Mouse (Mus musculus): Measurements from ENCODE around the gene Nutf2. TPM values are rescaled to one million over a fixed set of nuclear protein-coding genes. Genes with fewer than 3 reads are reported as not detected.

Gene Nutf2
- polyA plus RNA-seq, 1 experiment from 2014 or later, result 304 TPM

- Histone ChIP-seq H3K9ac (ENCODE audit: low read depth, low read length) (no peak overlapping the region), H3K4me3 (ENCODE audit: low read depth, low read length) (peak overlapping the region; percentile 32), H3K4me1 (replicated peaks; ENCODE audit: control insufficient read depth, insufficient read depth, low read length) (peaks cover 9% of the 10 kb centered on the region), H3K27me3 (replicated peaks; ENCODE audit: control insufficient read depth, insufficient read depth, low read length) (no peaks in the 10 kb centered on the region), H3K36me3 (ENCODE audit: control insufficient read depth, insufficient read depth, low read length) (peaks cover 26% of the 10 kb centered on the region), H3K4me2 (peak overlapping the region; percentile 56), H3K9me3 (ENCODE audit: control insufficient read depth, low read length) (no peaks in the 10 kb centered on the region), H3K27ac (ENCODE audit: low read depth, low read length) (no peak overlapping the region)
- WGBS, result 75% methylated on average over 7 of the region's 7 CpGs
- DNase-seq (ENCODE audit: low spot score) (no peak), ATAC-seq (replicated peaks; ENCODE audit: low FRiP score) (no peak)
Measured at GRCm38 (mm10) chr8:105850611-105851010, 9.8 kb upstream of the Nutf2 start.

- Histone ChIP-seq H3K4me3 (ENCODE audit: low read depth, low read length) (peak overlapping the region; percentile 87), H3K27ac (ENCODE audit: low read depth, low read length) (peak overlapping the region; percentile 79), H3K9ac (ENCODE audit: low read depth, low read length) (peak overlapping the region; percentile 77), H3K4me1 (replicated peaks; ENCODE audit: control insufficient read depth, insufficient read depth, low read length) (peaks cover 20% of the 10 kb centered on the region), H3K27me3 (replicated peaks; ENCODE audit: control insufficient read depth, insufficient read depth, low read length) (no peaks in the 10 kb centered on the region), H3K4me2 (peak overlapping the region; percentile 78), H3K36me3 (ENCODE audit: control insufficient read depth, insufficient read depth, low read length) (peaks cover 15% of the 10 kb centered on the region), H3K9me3 (ENCODE audit: control insufficient read depth, low read length) (no peaks in the 10 kb centered on the region)
- WGBS, result 0% methylated on average over 34 of the region's 34 CpGs
- DNase-seq (ENCODE audit: low spot score) (peak; percentile 82), ATAC-seq (replicated peaks; ENCODE audit: low FRiP score) (peak; percentile 81)
Measured at GRCm38 (mm10) chr8:105851651-105852143, 8.7 kb upstream of the Nutf2 start.

DNA sequence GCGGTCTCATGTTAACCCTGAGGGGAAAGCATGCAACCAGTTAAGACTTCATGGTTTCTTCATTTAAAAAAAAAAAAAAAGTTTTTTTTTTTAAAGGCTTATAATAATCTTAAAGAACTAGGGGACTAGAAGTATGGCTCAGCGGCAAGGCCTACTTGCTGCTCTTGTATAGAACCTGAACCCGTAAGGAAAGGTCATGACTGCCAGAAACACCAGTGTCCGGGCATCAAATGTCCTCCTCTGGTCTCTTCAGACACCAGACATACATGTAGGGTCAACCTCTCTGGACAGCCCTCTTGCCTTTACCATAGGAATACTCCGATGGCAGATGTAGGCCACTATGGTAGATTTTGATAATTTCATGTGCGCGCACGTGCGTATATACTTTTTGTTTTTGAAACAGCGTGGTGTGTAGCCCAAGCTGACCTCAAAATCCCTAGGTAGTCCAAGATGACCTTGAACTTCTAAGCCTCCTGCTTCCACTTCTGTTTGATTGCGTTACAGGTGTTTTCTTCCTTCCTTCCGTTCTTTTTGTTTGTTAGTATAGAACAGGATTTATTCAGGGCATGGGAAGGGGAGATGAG lies 8.1 kb upstream of the Nutf2 start:
- Histone ChIP-seq H3K4me1 (replicated peaks; ENCODE audit: control insufficient read depth, insufficient read depth, low read length) (peaks cover 23% of the 10 kb centered on the region), H3K9me3 (ENCODE audit: control insufficient read depth, low read length) (no peaks in the 10 kb centered on the region), H3K27me3 (replicated peaks; ENCODE audit: control insufficient read depth, insufficient read depth, low read length) (no peaks in the 10 kb centered on the region), H3K27ac (ENCODE audit: low read depth, low read length) (no peak overlapping the region), H3K4me2 (peak overlapping the region; percentile 78), H3K36me3 (ENCODE audit: control insufficient read depth, insufficient read depth, low read length) (peaks cover 13% of the 10 kb centered on the region), H3K4me3 (ENCODE audit: low read depth, low read length) (peak overlapping the region; percentile 87), H3K9ac (ENCODE audit: low read depth, low read length) (no peak overlapping the region)
- WGBS, result 76% methylated on average over 12 of the region's 12 CpGs
- ATAC-seq (replicated peaks; ENCODE audit: low FRiP score) (no peak), DNase-seq (ENCODE audit: low spot score) (no peak)

DNA sequence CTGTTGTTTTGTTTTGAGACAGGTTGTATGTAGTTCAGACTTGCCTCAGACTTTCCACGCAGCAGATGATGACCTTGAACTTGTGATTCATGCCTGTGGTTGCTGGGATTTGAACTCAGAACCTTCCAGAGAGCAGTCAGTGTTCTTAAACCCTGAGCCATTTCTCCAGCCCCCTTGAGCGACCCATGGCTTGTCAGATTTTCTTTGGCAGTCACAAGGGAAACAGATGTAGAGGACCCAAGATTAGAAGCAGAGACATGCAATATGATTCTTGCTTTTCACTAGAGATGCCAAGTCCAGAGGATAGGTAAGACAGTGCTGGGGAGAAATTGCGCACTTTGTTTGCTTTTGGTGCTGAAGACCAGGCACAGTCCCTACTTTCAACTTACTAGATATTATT lies 7.2 kb upstream of the Nutf2 start, which contains the start of gene Cenpt:
Gene Cenpt (minus strand): TSS at position 101 of the 400 bp plus-strand sequence.
- Histone ChIP-seq H3K4me1 (replicated peaks; ENCODE audit: control insufficient read depth, insufficient read depth, low read length) (peaks cover 33% of the 10 kb centered on the region), H3K36me3 (ENCODE audit: control insufficient read depth, insufficient read depth, low read length) (0 out of 2 replicates have a peak, but pooled peaks cover 8% of the 10 kb centered on the region), H3K9ac (ENCODE audit: low read depth, low read length) (no peak within 1 kb of the TSS), H3K4me3 (ENCODE audit: low read depth, low read length) (peak within 1 kb of the TSS; percentile 87), H3K9me3 (ENCODE audit: control insufficient read depth, low read length) (no peaks in the 10 kb centered on the region), H3K4me2 (peak within 1 kb of the TSS; percentile 78; the same call in 1 of the 2 replicates), H3K27ac (ENCODE audit: low read depth, low read length) (no peak within 1 kb of the TSS), H3K27me3 (replicated peaks; ENCODE audit: control insufficient read depth, insufficient read depth, low read length) (no peaks in the 10 kb centered on the region)
- no peak for DNase-seq (ENCODE audit: low spot score)
- no peak for ATAC-seq (replicated peaks; ENCODE audit: low FRiP score)
- 91% methylated on average over 3 of the region's 3 CpGs for WGBS

DNA sequence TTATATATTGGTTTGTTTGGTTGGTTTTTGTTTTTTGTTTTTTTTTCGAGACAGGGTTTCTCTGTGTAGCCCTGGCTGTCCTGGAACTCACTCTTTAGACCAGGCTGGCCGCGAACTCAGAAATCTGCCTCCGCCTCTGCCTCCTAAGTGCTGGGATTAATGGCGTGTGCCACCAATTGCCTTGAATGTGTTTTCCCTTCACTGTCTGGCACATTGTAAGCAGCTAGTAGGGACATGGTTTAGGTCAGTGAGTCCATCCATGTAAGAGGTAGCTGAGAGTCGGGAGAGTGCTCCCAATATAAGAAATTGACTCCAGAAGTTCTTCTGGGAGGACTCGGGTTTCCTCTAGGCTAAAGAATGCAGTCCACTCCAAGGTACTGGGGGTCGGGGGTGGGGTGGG lies 6.1 kb upstream of the Nutf2 start:
- Histone ChIP-seq H3K27me3 (replicated peaks; ENCODE audit: control insufficient read depth, insufficient read depth, low read length) (no peaks in the 10 kb centered on the region), H3K4me2 (peak overlapping the region; percentile 92), H3K9me3 (ENCODE audit: control insufficient read depth, low read length) (no peaks in the 10 kb centered on the region), H3K9ac (ENCODE audit: low read depth, low read length) (peak overlapping the region; percentile 81; the same call in 1 of the 2 replicates), H3K27ac (ENCODE audit: low read depth, low read length) (peak overlapping the region; percentile 79; the same call in 1 of the 2 replicates), H3K4me1 (replicated peaks; ENCODE audit: control insufficient read depth, insufficient read depth, low read length) (peaks cover 43% of the 10 kb centered on the region), H3K4me3 (ENCODE audit: low read depth, low read length) (peak overlapping the region; percentile 77), H3K36me3 (ENCODE audit: control insufficient read depth, insufficient read depth, low read length) (peaks cover 3% of the 10 kb centered on the region; the same call in 1 of the 2 replicates)
- DNase-seq (ENCODE audit: low spot score) (no peak), ATAC-seq (replicated peaks; ENCODE audit: low FRiP score) (no peak)
- WGBS, result 28% methylated on average over 8 of the region's 8 CpGs

- Histone ChIP-seq H3K9ac (ENCODE audit: low read depth, low read length) (peak within 1 kb of the TSS; percentile 81), H3K36me3 (ENCODE audit: control insufficient read depth, insufficient read depth, low read length) (peaks cover 3% of the 10 kb centered on the region; the same call in 1 of the 2 replicates), H3K27me3 (replicated peaks; ENCODE audit: control insufficient read depth, insufficient read depth, low read length) (no peaks in the 10 kb centered on the region), H3K4me2 (peak within 1 kb of the TSS; percentile 92), H3K27ac (ENCODE audit: low read depth, low read length) (peak within 1 kb of the TSS; percentile 79), H3K9me3 (ENCODE audit: control insufficient read depth, low read length) (no peaks in the 10 kb centered on the region), H3K4me3 (ENCODE audit: low read depth, low read length) (peak within 1 kb of the TSS; percentile 77), H3K4me1 (replicated peaks; ENCODE audit: control insufficient read depth, insufficient read depth, low read length) (peaks cover 47% of the 10 kb centered on the region)
- under 1% methylated on average over 43 of the region's 43 CpGs for WGBS
- ATAC-seq (replicated peaks; ENCODE audit: low FRiP score), result peak; percentile 85
- peak; percentile 99 for DNase-seq (ENCODE audit: low spot score)
Measured at GRCm38 (mm10) chr8:105854715-105855216, 5.6 kb upstream of the Nutf2 start, which contains the start of gene Thap11. Gene Thap11, plus strand, starts transcription at chr8:105855132.

- WGBS, result under 1% methylated on average over 71 of the region's 71 CpGs
- ATAC-seq (replicated peaks; ENCODE audit: low FRiP score), result peak; percentile 33
- H3K4me1 ChIP-seq (replicated peaks; ENCODE audit: control insufficient read depth, insufficient read depth, low read length), result peaks cover 46% of the 10 kb centered on the region
- no peaks in the 10 kb centered on the region for H3K9me3 ChIP-seq (ENCODE audit: control insufficient read depth, low read length)
- H3K4me2 ChIP-seq, result peak overlapping the region; percentile 92
- H3K9ac ChIP-seq (ENCODE audit: low read depth, low read length), result peak overlapping the region; percentile 81
- H3K27me3 ChIP-seq (replicated peaks; ENCODE audit: control insufficient read depth, insufficient read depth, low read length), result no peaks in the 10 kb centered on the region
- H3K4me3 ChIP-seq (ENCODE audit: low read depth, low read length), result peak overlapping the region; percentile 77
- peak; percentile 70 for DNase-seq (ENCODE audit: low spot score)
- H3K27ac ChIP-seq (ENCODE audit: low read depth, low read length), result peak overlapping the region; percentile 79
- peaks cover 3% of the 10 kb centered on the region; the same call in 1 of the 2 replicates for H3K36me3 ChIP-seq (ENCODE audit: control insufficient read depth, insufficient read depth, low read length)
Measured at GRCm38 (mm10) chr8:105855248-105856167, 4.9 kb upstream of the Nutf2 start.

DNA sequence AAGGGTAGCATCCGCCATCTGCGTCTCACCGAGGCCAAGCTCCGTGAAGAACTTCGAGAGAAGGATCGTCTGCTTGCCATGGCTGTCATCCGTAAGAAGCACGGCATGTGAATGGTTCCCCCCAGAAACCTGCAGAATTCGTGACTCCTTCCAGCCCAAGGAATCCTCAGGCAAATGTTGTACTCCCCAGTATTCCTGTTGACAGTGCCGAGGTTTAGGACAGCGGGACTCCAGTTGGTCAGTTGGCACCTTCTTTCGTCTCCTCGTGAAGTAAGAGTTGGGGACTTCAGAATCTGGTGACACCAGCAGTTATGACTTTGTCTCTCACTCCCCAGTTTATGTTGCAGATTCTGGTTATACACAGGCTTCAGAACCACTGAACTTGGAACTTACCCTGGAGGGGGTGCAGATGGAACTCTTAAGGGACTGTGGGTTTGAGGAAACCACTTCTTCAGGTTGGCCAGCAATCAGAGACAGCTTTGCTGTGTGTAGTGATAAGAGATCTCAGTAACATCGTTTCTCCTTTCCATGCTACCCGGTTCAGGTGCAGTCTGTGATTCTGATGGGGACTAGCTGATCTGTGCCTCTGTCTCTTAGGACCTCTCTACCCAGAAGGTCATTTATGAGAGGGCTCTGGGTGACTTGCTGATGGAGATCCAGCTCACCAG lies 4.1 kb upstream of the Nutf2 start:
- H3K9ac ChIP-seq (ENCODE audit: low read depth, low read length), result peak overlapping the region; percentile 81
- no peaks in the 10 kb centered on the region for H3K9me3 ChIP-seq (ENCODE audit: control insufficient read depth, low read length)
- H3K36me3 ChIP-seq (ENCODE audit: control insufficient read depth, insufficient read depth, low read length), result peaks cover 3% of the 10 kb centered on the region; the same call in 1 of the 2 replicates
- 11% methylated on average over 15 of the region's 15 CpGs for WGBS
- DNase-seq (ENCODE audit: low spot score) (no peak), ATAC-seq (replicated peaks; ENCODE audit: low FRiP score) (no peak)
- H3K4me1 ChIP-seq (replicated peaks; ENCODE audit: control insufficient read depth, insufficient read depth, low read length), result peaks cover 43% of the 10 kb centered on the region
- H3K27me3 ChIP-seq (replicated peaks; ENCODE audit: control insufficient read depth, insufficient read depth, low read length), result no peaks in the 10 kb centered on the region
- H3K27ac ChIP-seq (ENCODE audit: low read depth, low read length), result peak overlapping the region; percentile 79; the same call in 1 of the 2 replicates
- peak overlapping the region; percentile 77 for H3K4me3 ChIP-seq (ENCODE audit: low read depth, low read length)
- H3K4me2 ChIP-seq, result peak overlapping the region; percentile 92

Data from liver, embryonic 11.5 days (tissue).